Mouse (Mus musculus): ENCODE data around the gene Fbxo39.

- TF ChIP-seq CTCF (IDR thresholded peaks at IDR 0.05; ENCODE audit: extremely low read depth, insufficient read depth, low read length) (no peak), POLR2A (IDR thresholded peaks at IDR 0.05; ENCODE audit: extremely low read depth, insufficient read depth, low read length) (no peak)
These were observed 22.5 kb downstream of the Fbxo39 start for GRCm38 (mm10) chr11:72336726-72337125.

Data from cortical plate, adult 2 months (tissue).